Mouse (Mus musculus) MEL (cell line): ENCODE data around the gene Lmo1. TPM values are rescaled to one million over a fixed set of nuclear protein-coding genes. Genes with fewer than 3 reads are reported as not detected.

Experiments
- DNase-seq: peaks from one replicate; pipeline ENCODE4 v3.0.0; 2011; ENCODE audit warnings: low read depth, low spot score
- H3K27ac ChIP-seq: 2 replicates; pipeline ENCODE4 v1.5.1; 2012; ENCODE audit warnings: low read depth, mild to moderate bottlenecking, control low read depth, low read length, moderate library complexity; ENCODE audit not compliant: control insufficient read depth
- H3K27me3 ChIP-seq, 2 experiments: fragments of 150-350 bp in 1 of 2; sonication (generic) in 1 of 2; 2 replicates each; pipeline ENCODE4 v1.6.1; 2012; ENCODE audit warnings: low read length in 2 of 2, mild to moderate bottlenecking in 2 of 2, improper control_type of control experiment in 1 of 2, moderate library complexity in 1 of 2; ENCODE audit not compliant: insufficient read depth in 2 of 2, control insufficient read depth in 1 of 2
- H3K36me3 ChIP-seq, 2 experiments: 2 replicates each; pipeline ENCODE4 v1.6.1; 2012 to 2014; ENCODE audit warnings: low read length in 2 of 2, improper control_type of control experiment in 1 of 2, inconsistent platforms in 1 of 2, mild to moderate bottlenecking in 1 of 2; ENCODE audit not compliant: insufficient read depth in 2 of 2, control insufficient read depth in 1 of 2
- H3K4me1 ChIP-seq, 2 experiments: fragments of 150-350 bp in 1 of 2; sonication (generic) in 1 of 2; 2 replicates each; pipeline ENCODE4 v1.6.1; 2012; ENCODE audit warnings: low read length in 2 of 2, improper control_type of control experiment in 1 of 2, mild to moderate bottlenecking in 1 of 2; ENCODE audit not compliant: insufficient read depth in 2 of 2, control insufficient read depth in 1 of 2
- H3K4me3 ChIP-seq, 2 experiments: fragments of 150-350 bp in 1 of 2; sonication (generic) in 1 of 2; 2 replicates each; pipeline ENCODE4 v1.5.1; 2012; ENCODE audit warnings: low read depth in 2 of 2, low read length in 2 of 2, mild to moderate bottlenecking in 2 of 2, moderate library complexity in 2 of 2, control low read depth in 1 of 2, improper control_type of control experiment in 1 of 2; ENCODE audit not compliant: control insufficient read depth in 1 of 2, insufficient read depth in 1 of 2
- H3K79me2 ChIP-seq: 2 replicates; pipeline ENCODE4 v1.6.1; 2012; ENCODE audit warnings: mild to moderate bottlenecking, low read length, moderate library complexity; ENCODE audit not compliant: control insufficient read depth, poor library complexity, insufficient read depth
- H3K9ac ChIP-seq: 2 replicates; pipeline ENCODE4 v1.6.1; 2012; ENCODE audit warnings: low read depth, mild to moderate bottlenecking, control low read depth, low read length, moderate library complexity; ENCODE audit not compliant: control insufficient read depth, poor library complexity, severe bottlenecking
- H3K9me3 ChIP-seq: fragments of 150-350 bp; sonication (generic); replicated peaks from 2 replicates; pipeline ENCODE4 v1.6.1; 2012; ENCODE audit warnings: mild to moderate bottlenecking, low read length, improper control_type of control experiment, moderate library complexity; ENCODE audit not compliant: insufficient read depth
- BHLHE40 ChIP-seq: IDR thresholded peaks from 2 replicates; pipeline ENCODE4 v1.6.1; 2012; ENCODE audit warnings: low read depth, mild to moderate bottlenecking, inconsistent platforms, low read length, improper control_type of control experiment, borderline replicate concordance
- CHD1 ChIP-seq: IDR thresholded peaks from 2 replicates; pipeline ENCODE4 v1.6.1; 2012; ENCODE audit warnings: low read depth, mild to moderate bottlenecking, inconsistent platforms, low read length, improper control_type of control experiment
- CHD2 ChIP-seq: IDR thresholded peaks from 2 replicates; pipeline ENCODE4 v1.6.1; 2011; ENCODE audit warnings: low read length, improper control_type of control experiment
- CTCF ChIP-seq, 3 experiments: IDR thresholded peaks in 2 of 3; conservative IDR thresholded peaks in 1 of 3; 2 replicates each; pipeline ENCODE4 v1.5.1; 2011 to 2012; ENCODE audit warnings: low read length in 3 of 3, low read depth in 2 of 3, mild to moderate bottlenecking in 2 of 3, improper control_type of control experiment in 1 of 3, inconsistent platforms in 1 of 3, mixed read lengths in 1 of 3, moderate library complexity in 1 of 3; ENCODE audit not compliant: control insufficient read depth in 1 of 3, insufficient read depth in 1 of 3, poor library complexity in 1 of 3, severe bottlenecking in 1 of 3
- E2F4 ChIP-seq: IDR thresholded peaks from 2 replicates; pipeline ENCODE4 v1.6.1; 2011; ENCODE audit warnings: low read depth, low read length, improper control_type of control experiment, borderline replicate concordance
- ELF1 ChIP-seq: IDR thresholded peaks from 2 replicates; pipeline ENCODE4 v1.6.1; 2014; ENCODE audit warnings: low read depth, mild to moderate bottlenecking, inconsistent platforms, low read length, improper control_type of control experiment, moderate library complexity
- HCFC1 ChIP-seq: IDR thresholded peaks from 2 replicates; pipeline ENCODE4 v1.6.1; 2012; ENCODE audit warnings: low read depth, mild to moderate bottlenecking, inconsistent platforms, low read length, improper control_type of control experiment, moderate library complexity
- MEF2A ChIP-seq: IDR thresholded peaks from 2 replicates; pipeline ENCODE4 v1.6.1; 2014; ENCODE audit warnings: low read depth, mild to moderate bottlenecking, inconsistent platforms, low read length, improper control_type of control experiment; ENCODE audit not compliant: poor library complexity, insufficient replicate concordance, severe bottlenecking; ENCODE audit errors: extremely low read depth
- MYB ChIP-seq: IDR thresholded peaks from 2 replicates; pipeline ENCODE4 v1.6.1; 2011; ENCODE audit warnings: mild to moderate bottlenecking, low read depth, low read length, improper control_type of control experiment
- NELFE ChIP-seq: IDR thresholded peaks from 2 replicates; pipeline ENCODE4 v1.6.1; 2011; ENCODE audit warnings: low read depth, low read length, improper control_type of control experiment
- NRF1 ChIP-seq: IDR thresholded peaks from 2 replicates; pipeline ENCODE4 v1.6.1; 2014; ENCODE audit warnings: low read depth, mild to moderate bottlenecking, inconsistent platforms, low read length, improper control_type of control experiment, moderate library complexity; ENCODE audit not compliant: poor library complexity, insufficient read depth, severe bottlenecking
- POLR2A ChIP-seq, 2 experiments: IDR thresholded peaks; 2 replicates each; pipeline ENCODE4 v1.6.1; 2011 to 2012; ENCODE audit warnings: low read length in 2 of 2, mild to moderate bottlenecking in 2 of 2, control low read depth in 1 of 2, improper control_type of control experiment in 1 of 2, low read depth in 1 of 2, moderate library complexity in 1 of 2; ENCODE audit not compliant: control insufficient read depth in 1 of 2, insufficient read depth in 1 of 2, poor library complexity in 1 of 2
- POLR2AphosphoS2 ChIP-seq: IDR thresholded peaks from 2 replicates; pipeline ENCODE4 v1.6.1; 2011; ENCODE audit warnings: low read length, improper control_type of control experiment
- SIN3A ChIP-seq: IDR thresholded peaks from 2 replicates; pipeline ENCODE4 v1.6.1; 2012; ENCODE audit warnings: low read length, improper control_type of control experiment, inconsistent platforms
- TAL1 ChIP-seq: IDR thresholded peaks from 2 replicates; pipeline ENCODE4 v1.6.1; 2012; ENCODE audit warnings: mild to moderate bottlenecking, inconsistent platforms, low read length, moderate library complexity, mixed read lengths
- TBP ChIP-seq: IDR thresholded peaks from 2 replicates; pipeline ENCODE4 v1.8.0; 2011; ENCODE audit warnings: low read depth, low read length, improper control_type of control experiment
- TCF12 ChIP-seq: IDR thresholded peaks from 2 replicates; pipeline ENCODE4 v1.6.1; 2014; ENCODE audit warnings: low read depth, mild to moderate bottlenecking, inconsistent platforms, low read length, improper control_type of control experiment, moderate library complexity
- UBTF ChIP-seq: IDR thresholded peaks from 2 replicates; pipeline ENCODE4 v1.6.1; 2012; ENCODE audit warnings: low read depth, mild to moderate bottlenecking, inconsistent platforms, low read length, improper control_type of control experiment, moderate library complexity, borderline replicate concordance; ENCODE audit not compliant: insufficient read depth
- ZMIZ1 ChIP-seq: IDR thresholded peaks from 2 replicates; pipeline ENCODE4 v1.6.1; 2012; ENCODE audit warnings: low read depth, mild to moderate bottlenecking, inconsistent platforms, low read length, improper control_type of control experiment, moderate library complexity
- ZNF384 ChIP-seq: IDR thresholded peaks from 2 replicates; pipeline ENCODE4 v1.6.1; 2012; ENCODE audit warnings: low read depth, mild to moderate bottlenecking, inconsistent platforms, low read length, improper control_type of control experiment
- polyA plus RNA-seq, 2 experiments: library from polyadenylated mRNA; stranded (reverse) in 1 of 2; unstranded in 1 of 2; fragments of >175 nt in 1 of 2; fragments of >200 nt in 1 of 2; gene quantifications; 2 replicates each; pipeline versions ENCODE4 v1.2.1 to v1.2.4; 2012; ENCODE audit warnings: low replicate concordance in 2 of 2, low read depth in 1 of 2; ENCODE audit not compliant: insufficient read length in 2 of 2, insufficient read depth in 1 of 2, missing spikeins in 1 of 2
- total RNA-seq: library from RNA; depleted of rRNA; stranded (reverse); fragments of 300-350 nt; gene quantifications from 2 replicates; pipeline ENCODE4 v1.2.3, GENCODE M21; 2012

The Lmo1 gene
- total and polyA plus RNA-seq, 3 experiments: not detected

DNA sequence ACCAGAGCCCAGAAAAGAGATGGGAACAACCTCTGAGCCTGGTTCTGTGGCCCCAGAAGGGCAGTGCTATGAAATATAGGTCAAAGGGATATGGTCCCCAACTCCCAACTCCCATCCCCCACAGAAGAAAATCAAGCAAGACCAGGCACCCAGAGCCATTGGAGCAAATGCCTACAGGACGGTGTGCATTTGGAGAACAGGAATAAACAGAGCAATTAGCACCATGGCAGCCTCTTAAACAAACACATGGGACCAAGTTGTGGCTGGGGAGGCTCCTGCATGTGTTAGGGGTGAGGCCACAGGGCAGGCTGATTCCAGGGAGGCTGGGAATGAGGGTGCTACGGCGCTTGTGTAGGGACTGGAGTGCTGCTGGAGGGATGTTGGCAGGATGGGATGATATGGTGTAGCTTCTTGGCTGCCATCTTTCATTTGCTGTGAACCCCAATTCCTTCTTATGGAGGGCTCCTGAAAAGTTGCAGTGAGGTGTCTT lies 22.2 kb upstream of the Lmo1 start:
- no peak overlapping the region for H3K4me3 ChIP-seq

DNA sequence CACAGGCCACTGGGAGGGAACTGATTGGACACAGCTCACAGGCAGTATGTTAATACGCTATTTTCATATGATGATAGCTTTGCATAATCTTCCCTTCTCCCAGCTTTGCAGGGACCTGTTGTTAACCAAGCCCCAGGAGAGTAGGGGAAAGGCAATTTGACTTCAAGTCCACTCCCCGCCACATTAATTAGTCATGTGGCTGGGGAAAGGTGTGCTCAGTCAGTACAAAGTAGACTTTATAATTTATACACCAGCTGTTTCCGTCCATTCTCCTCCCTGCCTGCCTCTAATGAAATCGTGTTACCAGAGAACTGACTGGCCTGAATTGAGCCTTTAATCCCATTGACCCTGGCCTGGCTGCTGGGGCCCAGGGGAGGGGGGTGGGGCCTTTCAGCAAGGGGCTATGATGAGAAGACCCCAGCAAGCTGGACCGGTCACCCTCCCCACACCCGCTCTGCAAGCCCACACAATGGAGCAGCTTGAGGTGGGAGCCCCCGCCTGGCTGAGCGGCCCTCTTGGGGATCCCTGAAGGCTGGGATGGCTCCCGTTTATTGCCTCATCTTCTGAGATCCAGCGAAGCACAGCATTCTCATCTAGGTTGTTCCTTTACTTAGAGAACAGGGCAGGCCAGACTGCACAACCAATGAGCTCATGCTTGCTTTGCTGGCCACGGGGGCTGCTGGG lies 21.5 kb upstream of the Lmo1 start:
- no peaks in the 10 kb centered on the region for H3K36me3 ChIP-seq
- no peak for DNase-seq
- no peak for TF ChIP-seq POLR2A (IDR thresholded peaks at IDR 0.05; ENCODE audit: control insufficient read depth in 1 of 2, insufficient read depth in 1 of 2, low read depth in 1 of 2, low read length in 2 of 2, poor library complexity in 1 of 2)
- no peak for TF ChIP-seq ZNF384
- no peak for TF ChIP-seq ZMIZ1
- TF ChIP-seq MEF2A: no peak
- no peak for TF ChIP-seq POLR2AphosphoS2
- no peak for TF ChIP-seq TCF12
- no peak for TF ChIP-seq TBP
- TF ChIP-seq NRF1: no peak
- TF ChIP-seq CHD1: no peak
- no peak for TF ChIP-seq ELF1
- TF ChIP-seq UBTF: no peak
- no peak for TF ChIP-seq E2F4
- TF ChIP-seq, all 39 proteins: peak for 0
- Histone ChIP-seq H3K9ac (no peak overlapping the region), H3K4me1 (no peaks in the 10 kb centered on the region), H3K27me3 (no peaks in the 10 kb centered on the region), H3K27ac (no peak overlapping the region), H3K4me3 (no peak overlapping the region), H3K79me2 (no peaks in the 10 kb centered on the region), H3K9me3 (no peaks in the 10 kb centered on the region)

More for the DNA sequence above, 22.2 kb upstream of the Lmo1 start:
- no peaks in the 10 kb centered on the region for H3K4me1 ChIP-seq
- DNase-seq: no peak
- H3K9me3 ChIP-seq: no peaks in the 10 kb centered on the region
- H3K36me3 ChIP-seq: no peaks in the 10 kb centered on the region
- TF ChIP-seq CTCF (IDR thresholded peaks at IDR 0.05 in 2 of 3, conservative IDR thresholded peaks at IDR 0.05 in 1 of 3; ENCODE audit: control insufficient read depth in 1 of 3, insufficient read depth in 1 of 3, low read depth in 2 of 3, low read length in 3 of 3, poor library complexity in 1 of 3, severe bottlenecking in 1 of 3): no peak
- no peak for TF ChIP-seq NELFE
- TF ChIP-seq HCFC1: no peak
- no peak for TF ChIP-seq MYB
- no peak for TF ChIP-seq TAL1
- TF ChIP-seq BHLHE40: no peak
- TF ChIP-seq NRF1: no peak
- TF ChIP-seq POLR2A (IDR thresholded peaks at IDR 0.05; ENCODE audit: control insufficient read depth in 1 of 2, insufficient read depth in 1 of 2, low read depth in 1 of 2, low read length in 2 of 2, poor library complexity in 1 of 2): no peak
- TF ChIP-seq ZNF384: no peak
- TF ChIP-seq CHD2: no peak
- no peak for TF ChIP-seq SIN3A
- TF ChIP-seq, all 39 proteins: peak for 0
- no peaks in the 10 kb centered on the region for H3K27me3 ChIP-seq
- H3K27ac ChIP-seq: no peak overlapping the region
- no peaks in the 10 kb centered on the region for H3K79me2 ChIP-seq
- no peak overlapping the region for H3K9ac ChIP-seq
